Mouse (Mus musculus) Patski (cell line): ENCODE measurements around the gene E330021D16Rik. TPM values are rescaled to one million over a fixed set of nuclear protein-coding genes. Genes with fewer than 3 reads are reported as not detected.
A peak's percentile ranks its signal among the peaks of the same experiment; 100 is the strongest.

Experiments used
- ATAC-seq: fragments of 100-300 bp; one replicate; pipeline ENCODE4 v1.8.0; 2021
- CTCF ChIA-PET: fragments of 350-600 bp; sonication (Branson Sonifier 250); formaldehyde crosslinking; loops from one replicate; lab custom pipeline; 2022; ENCODE audit warnings: inconsistent platforms; lab: Charles Lee
- POLR2A ChIA-PET: fragments of 350-600 bp; sonication (Branson Sonifier 250); formaldehyde crosslinking; loops from one replicate; lab custom pipeline; 2022; ENCODE audit warnings: antibody characterized with exemption, inconsistent platforms; lab: Charles Lee
- DNase-seq: peaks from one replicate; pipeline ENCODE4 v3.0.0-alpha.2; 2011; ENCODE audit warnings: low read depth, low spot score
- H3K27me3 ChIP-seq: fragments of 371-371 bp; one replicate; pipeline ENCODE4 v1.5.1; 2021
- CTCF ChIP-seq: fragments of 100-300 bp; IDR thresholded peaks from one replicate; pipeline ENCODE4 v1.5.1; 2021
- in situ Hi-C: fragments of 300-500 bp; cut with MboI; formaldehyde crosslinking; loops from 3 replicates; pipeline ENCODE4 v1.11.1; 2018; ENCODE audit warnings: low pct_unique_long_range_greater_than_20kb, mixed read lengths
- polyA plus RNA-seq: library from polyadenylated mRNA; unstranded; gene quantifications from one replicate; pipeline ENCODE4 v1.2.3, GENCODE M21; 2021

E330021D16Rik gene
- polyA plus RNA-seq, 1 experiment from 2014 or later, result not detected

DNA sequence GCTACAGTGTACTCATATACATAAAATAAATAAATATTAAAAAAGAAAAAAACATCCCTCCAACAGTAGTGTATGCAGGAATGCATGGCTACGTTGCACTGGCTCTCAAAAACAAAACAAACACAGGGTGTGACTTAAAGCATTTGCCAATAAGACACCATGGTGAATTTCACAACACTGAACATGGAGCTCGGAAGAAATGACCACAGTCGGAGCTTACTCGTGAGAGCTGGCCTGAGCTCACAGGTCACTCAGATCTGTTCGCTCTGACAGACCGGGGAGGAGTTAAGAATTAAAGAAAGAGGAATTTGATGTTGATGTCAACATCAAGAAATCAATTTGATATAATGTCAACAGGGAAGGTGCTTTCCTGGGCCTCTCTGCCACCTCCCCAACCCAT lies 18.2 kb upstream of the E330021D16Rik start:
- no peak for TF ChIP-seq CTCF
- H3K27me3 ChIP-seq, result no peaks in the 10 kb centered on the region
- in situ Hi-C loops, result no loop called here
- CTCF ChIA-PET, result no interaction called here
- DNase-seq (no peak), ATAC-seq (no peak)
- POLR2A ChIA-PET, result no interaction called here

DNA sequence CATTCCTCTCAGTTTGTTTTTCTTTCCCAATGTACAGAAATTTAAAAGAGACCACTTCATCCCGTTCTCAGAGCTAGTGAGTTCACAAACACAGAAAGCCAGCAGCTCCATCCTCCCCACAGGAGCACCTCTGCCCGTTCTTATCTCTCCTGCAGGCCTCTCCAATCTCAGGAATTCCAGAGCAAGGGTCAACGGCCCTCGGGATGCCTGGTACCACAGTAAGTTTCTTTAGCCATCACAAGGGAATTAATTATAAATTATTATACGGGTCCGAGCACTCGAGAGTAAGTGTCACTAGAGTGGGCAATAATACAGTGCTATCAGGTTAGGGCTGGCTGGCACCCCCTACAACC lies 16.5 kb upstream of the E330021D16Rik start:
- CTCF ChIA-PET, result no interaction called here
- ATAC-seq, result no peak
- TF ChIP-seq CTCF, result no peak

DNA sequence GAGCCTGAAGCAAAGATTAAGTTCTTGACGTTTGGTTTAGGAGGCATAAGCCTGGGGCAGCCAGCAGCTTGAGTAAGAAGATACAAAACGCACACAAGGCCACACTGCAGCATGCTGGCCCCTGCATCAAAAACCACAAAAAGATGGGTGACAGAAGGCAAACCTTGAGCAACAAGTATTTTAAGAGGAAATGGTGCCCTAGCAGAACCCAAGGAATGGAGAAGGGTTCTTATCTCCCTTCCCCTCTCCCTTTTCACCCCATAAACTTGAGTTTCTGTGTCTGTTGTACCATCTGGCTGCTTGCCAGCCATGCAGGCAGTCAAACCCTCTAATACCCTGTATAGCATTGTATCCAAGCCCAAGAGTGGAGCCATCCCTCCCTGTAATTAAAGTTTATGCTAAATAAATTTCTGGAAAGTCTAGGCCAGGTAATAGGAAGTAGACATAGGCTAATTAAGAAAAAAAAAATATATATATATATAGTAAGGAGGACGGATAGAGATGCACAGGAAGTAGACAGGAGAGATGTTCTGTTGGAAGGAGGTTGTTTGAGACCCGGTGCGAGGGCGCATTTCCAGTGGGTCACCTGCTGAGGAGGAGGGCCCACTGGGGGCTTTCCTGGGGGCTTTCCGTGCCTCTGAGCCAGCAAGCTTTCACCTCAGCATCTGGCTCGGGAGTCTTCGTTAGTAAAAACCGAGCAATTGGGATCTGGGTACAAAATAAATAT lies 16.0 kb upstream of the E330021D16Rik start:
- POLR2A ChIA-PET, result no interaction called here
- in situ Hi-C loops, result no loop called here
- no peaks in the 10 kb centered on the region for H3K27me3 ChIP-seq
- CTCF ChIA-PET, result no interaction called here
- DNase-seq (no peak), ATAC-seq (no peak)
- TF ChIP-seq CTCF, result no peak

More for the DNA sequence above, 16.5 kb upstream of the E330021D16Rik start:
- DNase-seq, result no peak
- POLR2A ChIA-PET, result no interaction called here
- in situ Hi-C loops, result no loop called here
- no peaks in the 10 kb centered on the region for H3K27me3 ChIP-seq

DNA sequence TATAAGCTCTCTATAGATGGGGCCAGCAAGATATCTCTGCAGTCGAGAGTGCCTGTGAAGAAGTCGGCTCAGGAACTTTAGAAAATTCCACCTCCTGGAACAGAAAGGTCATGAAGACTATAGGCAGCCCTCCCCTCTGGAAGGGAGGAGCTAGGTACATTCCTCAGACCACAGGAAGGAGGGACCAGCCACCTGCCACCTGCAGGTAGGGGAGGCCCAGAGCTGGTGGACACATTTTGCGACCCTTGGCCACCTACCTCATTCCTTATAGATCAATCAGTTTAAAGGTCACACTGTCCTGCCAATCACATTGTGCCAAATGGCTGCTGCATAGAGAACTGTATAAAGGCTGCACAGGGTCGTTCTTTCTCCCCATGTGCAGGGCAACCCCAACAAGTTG lies 14.1 kb upstream of the E330021D16Rik start:
- no peaks in the 10 kb centered on the region for H3K27me3 ChIP-seq
- TF ChIP-seq CTCF, result no peak
- no peak for ATAC-seq
- in situ Hi-C loops, result loop anchor here (5.0 kb wide), 1 partner anchor 88 kb away; no protein-coding TSS in a partner anchor
- ChIA-PET POLR2A (no interaction called here), CTCF (no interaction called here)
- no peak for DNase-seq

DNA sequence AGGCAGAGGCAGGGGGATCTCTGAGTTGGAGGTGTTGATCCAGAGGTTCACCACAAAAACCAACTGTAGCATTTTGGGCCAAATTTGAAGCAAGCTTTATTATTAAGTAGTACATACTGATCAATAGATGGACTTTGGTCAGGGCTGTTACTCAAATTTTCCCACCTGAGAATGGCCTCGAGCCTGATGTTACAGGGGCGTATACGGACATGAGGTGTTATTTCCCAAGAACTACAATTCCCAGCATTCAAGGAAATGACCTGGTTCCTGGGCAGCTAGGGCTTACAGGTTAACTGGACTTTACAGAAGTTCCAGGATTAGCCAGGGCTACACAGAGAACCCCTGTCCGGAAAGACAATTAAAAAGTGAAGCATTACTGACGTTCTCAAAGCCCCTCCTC lies 13.0 kb upstream of the E330021D16Rik start:
- in situ Hi-C loops, result loop anchor here (5.0 kb wide), 1 partner anchor 89 kb away; no protein-coding TSS in a partner anchor
- no peak for TF ChIP-seq CTCF
- POLR2A ChIA-PET, result no interaction called here
- CTCF ChIA-PET, result interaction anchor here (1.7 kb wide), 1 partner anchor 127 kb away, joined by 5 read pairs; no protein-coding TSS in a partner anchor
- no peaks in the 10 kb centered on the region for H3K27me3 ChIP-seq
- DNase-seq, result no peak
- no peak for ATAC-seq

DNA sequence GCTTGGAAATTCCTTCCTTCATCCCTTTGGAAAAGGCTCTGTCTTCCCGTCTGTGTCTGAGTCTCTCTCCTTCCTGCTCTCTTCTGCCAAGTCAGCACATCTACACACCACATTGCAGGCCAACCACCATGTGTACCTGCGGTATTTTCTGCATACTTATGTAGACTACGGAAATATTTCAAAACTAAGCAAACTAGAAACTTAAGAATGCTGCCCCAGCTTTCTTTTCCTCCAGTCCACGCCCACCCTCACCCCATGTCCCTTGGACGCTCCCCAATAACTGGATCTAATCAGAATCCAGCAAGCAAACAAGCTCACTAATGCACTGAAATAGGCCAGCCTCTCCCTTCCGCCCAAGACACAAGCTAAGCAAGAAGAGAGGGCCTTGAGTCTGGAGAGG lies 11.9 kb upstream of the E330021D16Rik start:
- ChIA-PET CTCF (interaction anchor here (0.7 to 1.7 kb wide), 3 partner anchors 91 to 128 kb away, joined by 3 to 5 read pairs (median 3); no protein-coding TSS in a partner anchor), POLR2A (no interaction called here)
- DNase-seq, result no peak

DNA sequence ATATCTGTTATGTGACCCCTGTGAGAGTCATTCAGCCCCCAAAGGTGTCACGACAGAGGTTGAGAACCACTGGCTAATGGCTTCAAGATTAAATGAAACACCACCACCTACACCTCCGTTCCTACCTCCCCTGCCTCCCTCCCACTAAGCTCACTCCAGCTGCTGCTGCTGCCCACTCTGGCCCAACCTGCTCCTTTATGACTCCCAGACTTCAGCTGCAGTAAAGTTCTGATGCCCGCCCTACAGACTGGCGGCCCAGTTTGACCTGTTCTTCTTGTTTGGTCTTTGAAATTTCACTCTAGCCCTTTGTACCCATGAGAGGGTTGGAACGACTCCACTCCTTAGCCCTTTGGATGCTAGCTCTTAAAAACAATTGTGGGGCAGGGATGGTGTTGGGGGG lies 10.6 kb upstream of the E330021D16Rik start:
- H3K27me3 ChIP-seq, result no peaks in the 10 kb centered on the region
- ChIA-PET CTCF (no interaction called here), POLR2A (no interaction called here)
- TF ChIP-seq CTCF, result no peak
- ATAC-seq (no peak), DNase-seq (no peak)
- in situ Hi-C loops, result loop anchor here (5.0 kb wide), 1 partner anchor 91 kb away; no protein-coding TSS in a partner anchor

More for the DNA sequence above, 11.9 kb upstream of the E330021D16Rik start:
- no peak for ATAC-seq
- in situ Hi-C loops, result loop anchor here (5.0 kb wide), 1 partner anchor 90 kb away; no protein-coding TSS in a partner anchor
- H3K27me3 ChIP-seq, result no peaks in the 10 kb centered on the region
- no peak for TF ChIP-seq CTCF

DNA sequence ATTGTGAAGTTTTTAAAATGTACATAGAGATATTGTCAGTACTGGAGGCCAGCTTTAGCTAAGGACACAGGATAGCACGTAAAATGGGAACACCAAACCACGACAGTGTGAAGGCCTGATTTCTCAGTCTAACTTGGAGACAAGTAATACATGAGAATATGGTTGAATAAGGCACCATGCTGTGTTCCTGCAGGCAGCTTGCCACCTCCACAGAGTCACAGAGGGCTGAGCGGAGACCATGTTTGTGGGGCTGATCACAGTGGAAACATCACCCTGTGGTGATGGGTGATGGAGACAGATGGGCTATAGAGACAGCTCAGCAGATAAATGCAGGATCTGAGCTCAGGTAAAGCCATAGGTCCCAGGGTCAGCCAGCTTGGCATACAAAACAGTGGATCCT lies 8.8 kb upstream of the E330021D16Rik start:
- no peak for TF ChIP-seq CTCF
- in situ Hi-C loops, result loop anchor here (5.0 to 25.0 kb wide), 3 partner anchors 133 to 563 kb away; no protein-coding TSS in a partner anchor
- ChIA-PET CTCF (interaction anchor here (2.7 to 4.6 kb wide), 3 partner anchors 40 to 130 kb away, joined by 12 to 58 read pairs (median 42); no protein-coding TSS in a partner anchor), POLR2A (no interaction called here)
- no peaks in the 10 kb centered on the region for H3K27me3 ChIP-seq
- ATAC-seq (no peak), DNase-seq (no peak)

DNA sequence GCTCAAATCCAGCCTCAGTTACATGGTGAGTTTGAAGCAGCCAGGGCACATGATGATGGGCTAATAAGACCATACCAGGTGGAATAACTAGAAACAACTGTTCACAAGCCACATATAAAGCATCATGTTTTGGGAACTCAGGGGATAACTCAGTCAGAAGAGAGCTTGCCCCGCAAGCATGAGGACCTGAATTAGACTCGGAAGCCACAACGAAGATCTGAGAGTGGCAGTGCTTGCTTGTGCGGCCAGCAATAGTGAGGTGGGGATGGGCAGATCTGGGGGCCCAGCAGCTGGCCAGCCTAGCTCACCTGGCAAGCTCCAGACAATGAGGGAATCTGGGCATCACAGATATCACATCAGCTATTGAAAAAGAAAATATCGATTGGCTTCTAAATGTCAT lies 7.8 kb upstream of the E330021D16Rik start:
- no peak for ATAC-seq
- TF ChIP-seq CTCF, result no peak
- in situ Hi-C loops, result loop anchor here (5.0 to 25.0 kb wide), 3 partner anchors 134 to 564 kb away; no protein-coding TSS in a partner anchor
- ChIA-PET POLR2A (interaction anchor here (1.7 kb wide), 1 partner anchor 139 kb away, joined by 4 read pairs; no protein-coding TSS in a partner anchor), CTCF (interaction anchor here (0.7 to 4.6 kb wide), 22 partner anchors 10 to 546 kb away, joined by 3 to 58 read pairs (median 4); partner anchors contain the start of gene Hist4h4)
- no peak for DNase-seq
- no peaks in the 10 kb centered on the region for H3K27me3 ChIP-seq

DNA sequence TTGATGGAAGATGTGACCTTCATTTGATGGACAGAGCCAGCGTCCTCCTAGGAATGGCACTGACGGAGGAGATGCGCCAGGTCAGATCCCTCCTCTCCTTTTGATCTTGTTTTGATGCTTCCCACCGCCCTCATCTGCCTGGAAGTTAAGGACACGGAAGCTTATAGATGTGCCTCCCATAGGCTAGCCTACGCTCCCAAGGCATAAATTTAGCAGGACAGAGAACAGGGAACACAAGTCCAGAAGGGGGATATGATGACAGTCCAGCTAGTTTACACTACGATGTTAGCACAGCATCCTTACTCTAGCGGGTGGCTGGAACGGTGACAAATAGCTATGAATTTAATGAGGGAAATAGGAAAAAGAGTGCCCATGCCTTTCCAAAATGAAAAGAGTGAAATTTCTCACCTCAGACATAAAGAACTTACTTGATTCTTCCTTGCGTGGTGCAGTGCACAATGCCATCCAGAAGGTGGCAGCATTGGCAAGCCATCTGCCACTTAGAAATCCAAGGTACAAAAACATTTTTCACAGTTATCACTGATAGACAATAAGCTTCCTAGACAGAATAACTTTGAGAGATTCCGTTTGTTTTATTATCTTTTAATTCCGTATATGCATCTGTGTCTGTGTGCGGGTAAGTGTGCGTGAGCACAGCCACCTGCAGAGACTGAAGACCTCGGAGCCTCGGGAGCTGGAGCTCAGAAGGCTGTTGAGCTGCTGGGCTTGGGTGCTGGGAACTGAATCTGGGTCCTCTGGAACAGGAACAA lies 6.9 kb upstream of the E330021D16Rik start:
- in situ Hi-C loops, result loop anchor here (5.0 to 25.0 kb wide), 3 partner anchors 135 to 565 kb away; no protein-coding TSS in a partner anchor
- ATAC-seq, result peak; percentile 45
- ChIA-PET POLR2A (interaction anchor here (0.8 to 1.7 kb wide), 2 partner anchors 97 to 140 kb away, joined by 3 to 4 read pairs; no protein-coding TSS in a partner anchor), CTCF (interaction anchor here (0.6 to 4.6 kb wide), 35 partner anchors 9 to 950 kb away, joined by 3 to 58 read pairs (median 4); partner anchors contain the start of gene Hist4h4)
- peak; percentile 19 for DNase-seq
- peak; percentile 96 for TF ChIP-seq CTCF
- H3K27me3 ChIP-seq, result no peaks in the 10 kb centered on the region
